Mouse (Mus musculus) liver, embryonic 16.5 days (tissue): ENCODE data around the gene Tmc1. TPM values are rescaled to one million over a fixed set of nuclear protein-coding genes. Genes with fewer than 3 reads are reported as not detected.

Source experiments
- ATAC-seq: fragments of 200-750 bp; cut with Nextera tagmentation; 2 replicates; pipeline ENCODE4 v1.8.0; 2017; ENCODE audit warnings: low read depth, mild to moderate bottlenecking, moderate number of reproducible peaks, moderate library complexity
- H3K27ac ChIP-seq: fragments of 300-500 bp; sonication (generic); 2 replicates; pipeline ENCODE4 v1.5.1; 2014; ENCODE audit warnings: mild to moderate bottlenecking, low read length
- H3K27me3 ChIP-seq: fragments of 300-500 bp; sonication (generic); 2 replicates; pipeline ENCODE4 v1.6.1; 2014; ENCODE audit warnings: low read depth, low read length, mixed read lengths; ENCODE audit not compliant: control insufficient read depth, insufficient read depth
- H3K36me3 ChIP-seq: fragments of 300-500 bp; sonication (generic); 2 replicates; pipeline ENCODE4 v1.6.1; 2014; ENCODE audit warnings: mild to moderate bottlenecking; ENCODE audit not compliant: control insufficient read depth, insufficient read depth
- H3K4me1 ChIP-seq: fragments of 300-500 bp; sonication (generic); 2 replicates; pipeline ENCODE4 v1.6.1; 2014; ENCODE audit warnings: low read depth, low read length, mixed read lengths; ENCODE audit not compliant: control insufficient read depth
- H3K4me2 ChIP-seq: fragments of 300-500 bp; sonication (generic); 2 replicates; pipeline ENCODE4 v1.6.1; 2014; ENCODE audit warnings: low read depth, low read length, mixed read lengths
- H3K4me3 ChIP-seq: fragments of 300-500 bp; sonication (generic); 2 replicates; pipeline ENCODE4 v1.5.1; 2014; ENCODE audit warnings: low read depth, mild to moderate bottlenecking, low read length
- H3K9ac ChIP-seq: fragments of 300-500 bp; sonication (generic); 2 replicates; pipeline ENCODE4 v1.6.1; 2014; ENCODE audit warnings: low read depth, low read length
- H3K9me3 ChIP-seq: fragments of 300-500 bp; sonication (generic); replicated peaks from 2 replicates; pipeline ENCODE4 v1.6.1; 2016; ENCODE audit warnings: low read length; ENCODE audit not compliant: control insufficient read depth
- WGBS: fragments of 180-500 bp; shearing (Covaris S2); extraction: QIAGEN DNeasy Blood & Tissue Kit; methylation state at CpG from one replicate; pipeline ENCODE4 v1.1.7; 2014; ENCODE audit not compliant: insufficient replicate concordance; 5-methylcytosine and 5-hydroxymethylcytosine counted together
- polyA plus RNA-seq: library from polyadenylated mRNA; unstranded; fragments of >200 nt; fragmentation: Nextera tagmentation; extraction: Ambion mirVana; gene quantifications from 2 replicates; pipeline ENCODE4 v1.2.1, GENCODE M21; 2015

The Tmc1 gene
- polyA plus RNA-seq, 1 experiment from 2014 or later = not detected

DNA sequence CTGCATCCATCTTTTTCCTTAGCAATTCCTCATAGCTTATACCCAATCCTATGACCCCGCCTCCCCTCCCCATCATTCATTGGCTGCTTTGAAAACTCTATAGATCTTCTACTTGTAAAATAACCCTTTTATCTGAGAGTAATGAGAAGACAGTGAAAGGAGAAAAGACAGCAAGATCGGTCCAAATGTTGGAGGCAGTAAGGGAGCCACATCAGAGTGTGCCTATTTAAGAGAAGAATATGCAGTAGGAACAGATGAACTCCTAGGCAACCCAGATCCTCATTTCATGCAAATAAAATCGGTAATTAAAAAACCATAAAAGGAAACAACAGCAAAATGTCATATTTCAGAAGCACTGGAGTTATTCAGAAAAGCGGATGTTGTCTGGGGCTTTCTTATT lies 35.8 kb downstream of the Tmc1 start:
- Histone ChIP-seq H3K27ac (no peak overlapping the region), H3K27me3 (no peaks in the 10 kb centered on the region), H3K9me3 (no peaks in the 10 kb centered on the region), H3K4me2 (no peak overlapping the region), H3K4me1 (no peaks in the 10 kb centered on the region), H3K36me3 (no peaks in the 10 kb centered on the region), H3K9ac (no peak overlapping the region), H3K4me3 (no peak overlapping the region)
- no peak for ATAC-seq
- WGBS = 62% methylated on average over 4 of the region's 4 CpGs

DNA sequence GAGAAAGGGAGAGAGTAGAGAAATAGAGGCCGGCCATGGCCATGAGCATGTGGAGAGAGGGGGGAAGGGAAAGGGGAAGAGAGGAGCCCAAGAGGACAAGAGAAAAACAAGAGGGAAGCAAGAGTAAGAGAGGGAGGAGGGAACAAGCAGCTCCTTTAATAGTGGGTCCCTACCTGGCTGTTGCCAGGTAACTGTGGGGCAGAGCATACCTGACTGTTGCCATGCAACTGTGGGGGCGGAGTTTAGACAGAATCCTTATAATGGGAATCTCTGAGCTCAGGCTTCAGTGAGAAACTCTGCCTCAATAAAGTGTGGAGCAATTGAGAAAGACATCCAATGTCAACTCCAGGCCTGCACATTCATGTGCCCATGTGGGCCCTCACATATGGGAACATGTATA lies 38.9 kb downstream of the Tmc1 start:
- H3K4me3 ChIP-seq = no peak overlapping the region
- H3K9me3 ChIP-seq = no peaks in the 10 kb centered on the region
- H3K27ac ChIP-seq = no peak overlapping the region
- 62% methylated on average over 2 of the region's 2 CpGs for WGBS
- ATAC-seq = no peak
- H3K27me3 ChIP-seq = no peaks in the 10 kb centered on the region
- no peaks in the 10 kb centered on the region for H3K36me3 ChIP-seq
- H3K9ac ChIP-seq = no peak overlapping the region
- no peak overlapping the region for H3K4me2 ChIP-seq
- no peaks in the 10 kb centered on the region for H3K4me1 ChIP-seq

DNA sequence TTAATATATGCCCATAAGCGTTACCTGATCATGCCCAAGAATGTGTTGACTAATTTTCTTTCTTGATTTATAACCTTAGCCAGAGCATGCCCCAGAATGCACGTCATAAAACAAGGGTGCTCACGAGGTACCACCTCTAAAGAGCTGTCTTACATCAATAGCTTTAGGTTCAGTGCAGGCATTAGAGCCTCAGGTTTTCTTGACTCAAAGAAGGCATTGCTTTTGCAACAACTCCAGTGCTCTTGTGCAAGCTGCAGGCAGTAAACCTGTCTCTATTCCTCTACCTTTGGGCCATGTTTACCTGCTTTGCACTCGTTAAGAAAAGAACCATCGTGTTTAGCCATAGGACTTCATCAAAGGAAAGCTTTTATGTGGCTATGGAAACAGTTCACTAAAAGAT lies 43.6 kb downstream of the Tmc1 start:
- no peak for ATAC-seq
- H3K9ac ChIP-seq = no peak overlapping the region
- no peaks in the 10 kb centered on the region for H3K4me1 ChIP-seq
- H3K27me3 ChIP-seq = no peaks in the 10 kb centered on the region
- no peak overlapping the region for H3K4me3 ChIP-seq
- H3K4me2 ChIP-seq = no peak overlapping the region
- no peak overlapping the region for H3K27ac ChIP-seq
- no peaks in the 10 kb centered on the region for H3K9me3 ChIP-seq
- H3K36me3 ChIP-seq = no peaks in the 10 kb centered on the region
- 58% methylated on average over 5 of the region's 5 CpGs for WGBS

DNA sequence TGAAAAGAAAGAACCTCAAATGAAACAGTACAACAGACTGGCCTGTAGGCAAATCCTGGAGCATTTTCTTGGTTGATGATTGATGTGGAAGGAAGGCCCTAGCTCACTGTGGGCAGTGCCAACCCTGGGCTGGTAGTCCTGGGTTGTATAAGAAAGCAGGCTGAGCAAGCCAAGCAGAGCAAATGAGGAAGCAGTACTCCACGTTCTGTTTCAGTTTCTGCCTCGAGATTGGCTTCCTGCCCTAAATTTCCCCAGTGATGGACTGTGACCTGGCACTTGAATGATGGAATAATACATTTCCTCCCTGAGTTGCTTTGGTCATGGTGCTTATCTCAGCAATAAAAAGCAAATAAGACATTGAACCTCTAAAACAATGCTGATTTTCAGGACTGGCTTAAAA lies 72.8 kb downstream of the Tmc1 start:
- H3K9ac ChIP-seq = no peak overlapping the region
- H3K4me3 ChIP-seq = no peak overlapping the region
- WGBS = 18% methylated on average over 2 of the region's 2 CpGs
- no peaks in the 10 kb centered on the region for H3K27me3 ChIP-seq
- ATAC-seq = no peak
- H3K4me2 ChIP-seq = no peak overlapping the region
- H3K4me1 ChIP-seq = no peaks in the 10 kb centered on the region
- H3K36me3 ChIP-seq = no peaks in the 10 kb centered on the region
- no peaks in the 10 kb centered on the region for H3K9me3 ChIP-seq
- H3K27ac ChIP-seq = no peak overlapping the region

DNA sequence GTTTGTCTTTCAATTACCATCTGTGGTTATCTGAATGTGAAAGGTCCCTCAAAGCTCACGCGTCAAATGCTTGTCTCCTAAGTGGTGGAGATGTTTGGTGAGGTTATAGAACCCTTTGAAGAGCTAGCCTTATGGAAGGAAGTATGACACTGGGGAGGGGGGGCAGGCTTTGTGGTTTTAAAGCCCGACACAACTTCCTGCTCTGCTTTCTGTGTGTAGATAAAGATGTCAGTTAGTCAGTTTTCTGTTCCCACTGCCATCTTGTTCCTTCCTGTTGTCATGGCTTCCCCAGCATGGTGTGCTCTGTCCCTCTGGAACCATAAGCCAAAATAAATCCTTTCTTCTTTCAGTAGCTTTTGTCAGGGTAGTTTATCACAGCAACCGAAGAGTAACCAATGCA lies 78.1 kb downstream of the Tmc1 start:
- Histone ChIP-seq H3K27me3 (no peaks in the 10 kb centered on the region), H3K4me1 (no peaks in the 10 kb centered on the region), H3K36me3 (no peaks in the 10 kb centered on the region), H3K27ac (no peak overlapping the region), H3K9me3 (no peaks in the 10 kb centered on the region), H3K4me3 (no peak overlapping the region), H3K4me2 (no peak overlapping the region), H3K9ac (no peak overlapping the region)
- WGBS = 27% methylated on average over 4 of the region's 4 CpGs
- no peak for ATAC-seq

DNA sequence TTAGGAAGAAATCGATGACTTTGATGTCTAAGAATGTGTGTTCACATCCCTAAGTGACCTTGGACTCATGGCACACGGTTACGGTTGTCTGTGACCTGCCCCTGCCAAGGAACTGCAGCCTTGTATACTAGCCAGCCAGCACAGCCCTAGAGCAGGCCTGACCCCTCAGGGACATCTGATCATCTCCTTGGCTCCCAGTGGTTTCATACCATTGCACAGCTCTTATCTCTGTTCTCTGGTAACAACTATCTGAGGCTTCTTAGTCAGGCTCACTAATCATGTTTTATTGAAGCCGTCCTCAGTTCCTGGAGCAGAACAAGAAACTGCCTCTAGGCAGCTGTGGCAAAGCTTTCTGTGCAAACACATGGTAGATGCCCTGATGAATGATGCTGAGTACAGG lies 92.2 kb downstream of the Tmc1 start:
- no peak for ATAC-seq
- Histone ChIP-seq H3K9ac (no peak overlapping the region), H3K36me3 (no peaks in the 10 kb centered on the region), H3K4me1 (no peaks in the 10 kb centered on the region), H3K27me3 (no peaks in the 10 kb centered on the region), H3K4me2 (no peak overlapping the region), H3K27ac (no peak overlapping the region), H3K9me3 (no peaks in the 10 kb centered on the region), H3K4me3 (no peak overlapping the region)
- 66% methylated on average over 4 of the region's 4 CpGs for WGBS

DNA sequence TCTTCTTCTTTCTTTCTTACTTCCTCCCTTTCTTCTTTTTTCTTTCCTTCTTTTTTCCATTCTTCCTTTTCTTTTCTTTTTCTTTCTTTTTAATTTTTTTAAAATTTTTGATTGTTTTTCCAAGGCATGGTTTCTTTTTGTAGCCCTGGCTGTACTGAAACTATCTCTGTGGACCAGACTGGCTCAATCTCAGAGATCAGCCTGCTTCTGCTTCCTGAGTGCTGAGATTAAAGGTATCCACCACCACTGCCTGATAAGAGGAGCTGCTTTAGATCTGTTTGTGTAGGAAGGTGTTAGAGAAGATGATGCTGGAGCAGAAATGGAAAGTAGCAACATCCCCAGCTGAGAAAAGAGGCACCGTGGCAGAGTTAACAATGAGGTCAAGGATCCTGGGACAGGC lies 93.7 kb downstream of the Tmc1 start:
- Histone ChIP-seq H3K36me3 (no peaks in the 10 kb centered on the region), H3K9me3 (no peaks in the 10 kb centered on the region), H3K4me3 (no peak overlapping the region), H3K27ac (no peak overlapping the region), H3K9ac (no peak overlapping the region), H3K4me2 (no peak overlapping the region), H3K4me1 (no peaks in the 10 kb centered on the region), H3K27me3 (no peaks in the 10 kb centered on the region)
- WGBS = 60% methylated on average over 1 of the region's 1 CpGs
- no peak for ATAC-seq

DNA sequence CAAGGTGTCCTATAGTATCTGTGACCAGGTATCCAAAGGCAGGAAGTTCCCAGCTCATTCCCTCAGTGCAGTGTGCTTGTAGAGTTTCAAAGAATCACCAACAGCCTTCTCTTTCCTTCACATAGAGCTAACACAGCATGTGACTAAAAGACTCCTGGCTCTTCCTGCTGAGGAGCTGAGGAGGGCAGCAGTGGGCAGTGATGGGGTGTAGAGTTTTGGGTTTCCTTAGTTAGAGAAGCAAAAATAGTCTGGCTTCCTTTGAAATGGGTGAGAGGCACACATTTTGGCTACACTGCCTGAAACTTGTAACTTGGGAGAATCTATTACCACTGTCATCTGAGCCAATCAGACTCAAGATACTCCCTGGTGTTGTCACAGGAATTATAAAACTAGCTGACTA lies 96.2 kb downstream of the Tmc1 start:
- H3K27ac ChIP-seq = no peak overlapping the region
- no peak overlapping the region for H3K4me2 ChIP-seq
- no peak for ATAC-seq
- no peak overlapping the region for H3K9ac ChIP-seq
- H3K9me3 ChIP-seq = no peaks in the 10 kb centered on the region
- no peaks in the 10 kb centered on the region for H3K4me1 ChIP-seq
- no peaks in the 10 kb centered on the region for H3K36me3 ChIP-seq
- no peaks in the 10 kb centered on the region for H3K27me3 ChIP-seq
- no peak overlapping the region for H3K4me3 ChIP-seq

DNA sequence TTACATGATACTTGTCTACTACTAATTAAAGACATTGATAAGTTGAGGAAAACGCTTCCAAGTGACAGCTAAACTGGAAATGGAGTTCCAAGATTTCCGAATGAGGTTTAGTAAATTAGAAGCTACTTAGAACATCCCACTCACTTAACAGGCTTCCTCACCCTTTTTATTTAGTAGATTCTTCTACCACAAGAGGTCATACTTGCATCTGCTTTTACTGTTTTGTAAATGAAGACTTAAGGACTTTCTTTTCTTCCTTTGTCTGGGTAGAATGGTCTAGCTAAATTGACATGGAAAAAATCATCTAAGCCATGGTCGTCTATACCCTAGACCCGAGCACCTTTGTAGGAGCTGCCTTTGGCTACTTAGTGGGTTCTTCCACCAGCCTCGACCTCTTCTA lies 105.1 kb downstream of the Tmc1 start:
- Histone ChIP-seq H3K4me3 (no peak overlapping the region), H3K4me2 (no peak overlapping the region), H3K4me1 (no peaks in the 10 kb centered on the region), H3K9me3 (no peaks in the 10 kb centered on the region), H3K27ac (no peak overlapping the region), H3K9ac (no peak overlapping the region), H3K27me3 (no peaks in the 10 kb centered on the region), H3K36me3 (no peaks in the 10 kb centered on the region)
- no peak for ATAC-seq
- WGBS = 39% methylated on average over 5 of the region's 5 CpGs
